Comparison of ENCODE assay signal across 12 mouse cellular contexts in the genomic region with DNA sequence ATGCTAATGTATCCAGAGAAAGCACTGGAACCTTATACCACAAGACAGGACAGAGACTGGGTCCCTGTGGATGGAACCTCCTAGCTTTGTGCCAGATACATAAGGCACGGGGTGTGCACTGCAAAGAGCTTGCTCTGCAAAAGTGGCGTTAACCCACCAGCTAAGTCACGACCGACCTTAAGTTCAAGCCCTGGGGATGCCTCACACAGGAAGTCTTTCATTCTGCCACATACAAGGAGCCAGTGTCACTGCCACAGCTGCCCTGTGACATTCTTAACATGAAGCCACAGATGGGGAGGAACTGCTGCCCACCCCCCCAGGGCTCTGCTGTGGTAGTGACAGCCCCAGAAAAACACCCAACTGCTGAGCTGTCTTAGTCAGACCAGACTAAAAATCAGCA. TPM values are rescaled to one million over a fixed set of nuclear protein-coding genes. Genes with fewer than 3 reads are reported as not detected.
DNase-seq lines count a peak whose midpoint lies in the region; ATAC-seq and TF ChIP-seq lines count a peak whose summit lies in the region.
"Had no signal": no experiment of that assay in that cellular context is flagged by ENCODE, and none has a peak within 500 bp of the region (broad histone marks: within the 10 kb centered on the region; RNA-seq: fewer than 3 reads in every experiment).

No protein-coding gene starts in this region.

- no peak overlapping the region for H3K4me2 ChIP-seq in liver, embryonic 16.5 days (ENCODE audit: low read depth, low read length)
- no peak overlapping the region for H3K4me2 ChIP-seq in midbrain, embryonic 11.5 days
- H3K4me2 ChIP-seq in midbrain, embryonic 16.5 days (ENCODE audit: low read length), result no peak overlapping the region
- H3K4me2 ChIP-seq: limb, embryonic 13.5 days had no signal

- no peak for TF ChIP-seq POLR2A in liver, adult 2 months (IDR thresholded peaks at IDR 0.05; ENCODE audit: extremely low read depth, insufficient read depth, low read length)
- TF ChIP-seq POLR2A in thymus, adult 2 months (IDR thresholded peaks at IDR 0.05; ENCODE audit: control insufficient read depth, extremely low read depth, insufficient read depth, low read length, poor library complexity), result peak; percentile 59; the same call in 1 of the 2 replicates
- TF ChIP-seq POLR2A in kidney, adult 2 months (IDR thresholded peaks at IDR 0.05; ENCODE audit: low read depth, low read length), result no peak

- H3K9me3 ChIP-seq in liver, embryonic 16.5 days (replicated peaks; ENCODE audit: control insufficient read depth, low read length), result no peaks in the 10 kb centered on the region
- no peaks in the 10 kb centered on the region for H3K9me3 ChIP-seq in midbrain, embryonic 11.5 days (ENCODE audit: control insufficient read depth, low read length)
- no peaks in the 10 kb centered on the region for H3K9me3 ChIP-seq in midbrain, embryonic 16.5 days (replicated peaks; ENCODE audit: control insufficient read depth, low read length, poor library complexity, severe bottlenecking)

- no peak overlapping the region for H3K9ac ChIP-seq in liver, adult 2 months (ENCODE audit: low read depth, low read length)
- H3K9ac ChIP-seq in liver, embryonic 16.5 days (ENCODE audit: low read depth, low read length), result no peak overlapping the region
- no peak overlapping the region for H3K9ac ChIP-seq in midbrain, embryonic 11.5 days (ENCODE audit: low read length)
- no peak overlapping the region for H3K9ac ChIP-seq in midbrain, embryonic 16.5 days (ENCODE audit: low read depth, low read length)
- H3K9ac ChIP-seq: limb, embryonic 13.5 days had no signal

- no peaks in the 10 kb centered on the region for H3K27me3 ChIP-seq in liver, adult 2 months (ENCODE audit: control insufficient read depth, insufficient read depth, low read length)
- no peaks in the 10 kb centered on the region for H3K27me3 ChIP-seq in liver, embryonic 16.5 days (ENCODE audit: control insufficient read depth, insufficient read depth, low read depth, low read length)
- H3K27me3 ChIP-seq in thymus, adult 2 months (ENCODE audit: control insufficient read depth, insufficient read depth, low read length), result no peaks in the 10 kb centered on the region
- no peaks in the 10 kb centered on the region for H3K27me3 ChIP-seq in midbrain, embryonic 11.5 days (ENCODE audit: control insufficient read depth, insufficient read depth, low read length)
- no peaks in the 10 kb centered on the region for H3K27me3 ChIP-seq in midbrain, embryonic 16.5 days (ENCODE audit: control insufficient read depth, insufficient read depth, low read depth, low read length)
- no peaks in the 10 kb centered on the region for H3K27me3 ChIP-seq in kidney, adult 2 months (replicated peaks; ENCODE audit: control insufficient read depth, insufficient read depth, low read length)
- H3K27me3 ChIP-seq: limb, embryonic 13.5 days had no signal

- peak overlapping the region; percentile 6; the same call in 1 of the 2 replicates for H3K27ac ChIP-seq in liver, adult 2 months (replicated peaks; ENCODE audit: insufficient read depth, low read depth, low read length)
- peak overlapping the region; percentile 33; the same call in 1 of the 2 replicates for H3K27ac ChIP-seq in liver, embryonic 16.5 days (ENCODE audit: low read length)
- H3K27ac ChIP-seq in thymus, adult 2 months (ENCODE audit: control insufficient read depth, insufficient read depth, low read length), result peak overlapping the region; percentile 100
- no peak overlapping the region for H3K27ac ChIP-seq in midbrain, embryonic 11.5 days (ENCODE audit: low read depth, low read length)
- no peak overlapping the region for H3K27ac ChIP-seq in midbrain, embryonic 16.5 days (ENCODE audit: low read length)
- H3K27ac ChIP-seq in kidney, adult 2 months (ENCODE audit: insufficient read depth, low read depth, low read length), result no peak overlapping the region
- H3K27ac ChIP-seq: limb, embryonic 13.5 days had no signal

- H3K4me1 ChIP-seq in liver, adult 2 months (ENCODE audit: control insufficient read depth, insufficient read depth, low read length), result peaks cover 45% of the 10 kb centered on the region
- H3K4me1 ChIP-seq in liver, embryonic 16.5 days (ENCODE audit: control insufficient read depth, low read depth, low read length), result peaks cover 28% of the 10 kb centered on the region
- peaks cover 37% of the 10 kb centered on the region for H3K4me1 ChIP-seq in thymus, adult 2 months (replicated peaks; ENCODE audit: control insufficient read depth, insufficient read depth, low read length)
- H3K4me1 ChIP-seq in midbrain, embryonic 11.5 days (ENCODE audit: control insufficient read depth, insufficient read depth, low read length), result no peaks in the 10 kb centered on the region
- 0 out of 2 replicates have a peak, but pooled peaks cover 2% of the 10 kb centered on the region for H3K4me1 ChIP-seq in midbrain, embryonic 16.5 days (ENCODE audit: control insufficient read depth, insufficient read depth, low read length)
- peaks cover 13% of the 10 kb centered on the region for H3K4me1 ChIP-seq in kidney, adult 2 months (ENCODE audit: control insufficient read depth, insufficient read depth, low read length)

- no peak overlapping the region for H3K4me3 ChIP-seq in liver, adult 2 months (ENCODE audit: insufficient read depth, low read depth, low read length)
- no peak overlapping the region for H3K4me3 ChIP-seq in liver, embryonic 16.5 days (ENCODE audit: low read depth, low read length)
- H3K4me3 ChIP-seq in thymus, adult 2 months (ENCODE audit: control insufficient read depth, insufficient read depth, low read length), result peak overlapping the region; percentile 26
- H3K4me3 ChIP-seq in midbrain, embryonic 11.5 days (ENCODE audit: low read depth, low read length), result no peak overlapping the region
- H3K4me3 ChIP-seq in midbrain, embryonic 16.5 days (ENCODE audit: low read depth, low read length), result no peak overlapping the region
- no peak overlapping the region for H3K4me3 ChIP-seq in kidney, adult 2 months (ENCODE audit: insufficient read depth, low read depth, low read length)
- H3K4me3 ChIP-seq: limb, embryonic 13.5 days had no signal

- peaks cover 35% of the 10 kb centered on the region for H3K79me2 ChIP-seq in liver, adult 2 months (ENCODE audit: control insufficient read depth, insufficient read depth, low read length)

- ATAC-seq in liver, embryonic 16.5 days (ENCODE audit: low read depth), result no peak
- ATAC-seq in midbrain, embryonic 11.5 days (ENCODE audit: low FRiP score), result no peak
- ATAC-seq in midbrain, embryonic 16.5 days, result no peak

- 72% methylated on average over 4 of the region's 4 CpGs for WGBS in liver, adult 2 months
- 28% methylated on average over 4 of the region's 4 CpGs for WGBS in liver, embryonic 16.5 days (ENCODE audit: insufficient replicate concordance)
- WGBS in thymus, adult 2 months, result 7% methylated on average over 4 of the region's 4 CpGs
- 70% methylated on average over 4 of the region's 4 CpGs for WGBS in midbrain, embryonic 11.5 days
- 65% methylated on average over 4 of the region's 4 CpGs for WGBS in midbrain, embryonic 16.5 days
- WGBS in kidney, adult 2 months, result 60% methylated on average over 4 of the region's 4 CpGs

- TF ChIP-seq CTCF in liver, adult 2 months (IDR thresholded peaks at IDR 0.05; ENCODE audit: low read depth, low read length), result no peak
- TF ChIP-seq CTCF in thymus, adult 2 months (IDR thresholded peaks at IDR 0.05; ENCODE audit: borderline replicate concordance, control insufficient read depth, extremely low read depth, insufficient read depth, low read length, poor library complexity), result no peak
- TF ChIP-seq CTCF in kidney, adult 2 months (conservative IDR thresholded peaks at IDR 0.05; ENCODE audit: insufficient read depth, insufficient read length, low read depth, low read length), result no peak

- no peak for DNase-seq in liver, adult 2 months (ENCODE audit: extremely low read depth, low read depth, low spot score)
- no peak for DNase-seq in liver
- peak; percentile 83 for DNase-seq in T-cell, adult 2 months (ENCODE audit: low spot score)
- peak; percentile 82 for DNase-seq in thymus, adult 2 months
- no peak for DNase-seq in midbrain, embryonic 11.5 days (ENCODE audit: low spot score, missing footprints)
- no peak for DNase-seq in kidney, adult 2 months
- DNase-seq: cerebellum, postnatal 36 days; kidney, postnatal 14 days; right cerebral cortex, adult 18-20 months had no signal

- H3K36me3 ChIP-seq in liver, adult 2 months (ENCODE audit: control insufficient read depth, insufficient read depth, low read length), result peaks cover 10% of the 10 kb centered on the region
- H3K36me3 ChIP-seq in liver, embryonic 16.5 days (ENCODE audit: control insufficient read depth, insufficient read depth), result no peaks in the 10 kb centered on the region
- 0 out of 2 replicates have a peak, but pooled peaks cover 3% of the 10 kb centered on the region for H3K36me3 ChIP-seq in thymus, adult 2 months (ENCODE audit: control insufficient read depth, insufficient read depth, low read length)
- no peaks in the 10 kb centered on the region for H3K36me3 ChIP-seq in midbrain, embryonic 11.5 days (ENCODE audit: control insufficient read depth, insufficient read depth, low read length)
- H3K36me3 ChIP-seq in midbrain, embryonic 16.5 days (ENCODE audit: control insufficient read depth, insufficient read depth, low read length), result 0 out of 2 replicates have a peak, but pooled peaks cover 5% of the 10 kb centered on the region
- no peaks in the 10 kb centered on the region for H3K36me3 ChIP-seq in kidney, adult 2 months (ENCODE audit: control insufficient read depth, insufficient read depth, low read length)

RNA-seq across cellular contexts. Expression of a gene that starts 15.9 kb away (rescaled TPM):
- 112 and 122 TPM in 2 replicates for total RNA-seq in liver, adult 2 months (2014; rRNA removed)
- 28.5 and 32.4 TPM in 2 replicates for polyA plus RNA-seq in liver, adult 2 months (2012; rRNA removed)
- polyA plus RNA-seq in liver, embryonic 16.5 days (2015; fragmentation: Nextera tagmentation; extraction: Ambion mirVana), result 7.8 and 8.0 TPM in 2 replicates
- polyA plus RNA-seq in thymus, adult 2 months (2012; rRNA removed), result 40.2 and 40.9 TPM in 2 replicates
- 11.0 and 11.2 TPM in 2 replicates for polyA plus RNA-seq in midbrain, embryonic 11.5 days (2014; fragmentation: Nextera tagmentation; extraction: Ambion mirVana)
- polyA plus RNA-seq in midbrain, embryonic 16.5 days (2015; fragmentation: Nextera tagmentation; extraction: Ambion mirVana), result 26.7 and 27.8 TPM in 2 replicates
- 17.7 and 19.9 TPM in 2 replicates for polyA plus RNA-seq in kidney, adult 2 months (2012; rRNA removed)

RNA-seq across cellular contexts. Expression of a gene that starts 55.8 kb away (rescaled TPM):
- total RNA-seq in liver, adult 2 months (2014; rRNA removed), result 20.0 and 21.9 TPM in 2 replicates
- 13.4 and 13.7 TPM in 2 replicates for polyA plus RNA-seq in liver, adult 2 months (2012; rRNA removed)
- 23.0 and 28.0 TPM in 2 replicates for polyA plus RNA-seq in liver, embryonic 16.5 days (2015; fragmentation: Nextera tagmentation; extraction: Ambion mirVana)
- polyA plus RNA-seq in thymus, adult 2 months (2012; rRNA removed), result 26.9 and 34.6 TPM in 2 replicates
- 65.6 and 67.1 TPM in 2 replicates for polyA plus RNA-seq in midbrain, embryonic 11.5 days (2014; fragmentation: Nextera tagmentation; extraction: Ambion mirVana)
- polyA plus RNA-seq in midbrain, embryonic 16.5 days (2015; fragmentation: Nextera tagmentation; extraction: Ambion mirVana), result 57.8 and 62.0 TPM in 2 replicates
- 14.5 and 14.8 TPM in 2 replicates for polyA plus RNA-seq in kidney, adult 2 months (2012; rRNA removed)

Comparison
In these comparisons a context has a peak if more than half of its experiments do, and no peak if none do; other contexts are left out.
1. DNase-seq: peak in T-cell, adult 2 months (single experiment) and thymus, adult 2 months (single experiment); none in liver, adult 2 months (single experiment), liver (single experiment), midbrain, embryonic 11.5 days (single experiment) and kidney, adult 2 months (single experiment).
2. H3K27ac ChIP-seq: peak in liver, adult 2 months (single experiment), liver, embryonic 16.5 days (single experiment) and thymus, adult 2 months (single experiment); none in midbrain, embryonic 11.5 days (single experiment), midbrain, embryonic 16.5 days (single experiment) and kidney, adult 2 months (single experiment).